Mouse (Mus musculus): ENCODE results near the gene Stom. TPM values are rescaled to one million over a fixed set of nuclear protein-coding genes. Genes with fewer than 3 reads are reported as not detected.

The Stom gene
- polyA plus RNA-seq, 1 experiment = 18.8 TPM

DNA sequence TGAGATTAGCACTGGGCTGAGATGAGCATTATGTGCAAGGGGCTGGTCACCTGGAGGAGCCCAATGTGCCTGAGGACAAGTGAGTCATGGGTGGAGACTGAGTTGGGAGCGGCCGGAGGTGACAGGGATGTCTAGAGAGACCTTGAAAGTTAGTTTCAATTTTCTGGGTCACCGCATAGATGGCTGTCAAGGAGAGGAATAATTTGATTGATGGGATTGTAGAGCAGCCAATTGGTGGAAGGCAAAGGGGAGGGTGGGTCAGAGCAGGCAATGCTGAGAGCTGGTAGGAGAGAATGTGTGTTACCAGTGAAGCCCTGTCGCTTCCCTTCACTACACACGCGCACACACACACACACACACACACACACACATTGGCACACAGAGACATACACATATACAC, 67.6 kb downstream of the Stom start:
- 76% methylated on average over 6 of the region's 6 CpGs for WGBS
- Histone ChIP-seq H3K4me1 (ENCODE audit: control insufficient read depth, insufficient read depth, low read length) (peaks cover 25% of the 10 kb centered on the region), H3K36me3 (ENCODE audit: control insufficient read depth, insufficient read depth, low read length) (no peaks in the 10 kb centered on the region), H3K27me3 (replicated peaks; ENCODE audit: control insufficient read depth, insufficient read depth, low read length) (no peaks in the 10 kb centered on the region), H3K27ac (ENCODE audit: insufficient read depth, low read depth, low read length) (0 out of 2 replicates have a peak overlapping the region, but pooled peaks have one; percentile 6), H3K4me3 (ENCODE audit: insufficient read depth, low read depth, low read length) (no peak overlapping the region)
- no peak for TF ChIP-seq CTCF (conservative IDR thresholded peaks at IDR 0.05; ENCODE audit: insufficient read depth, insufficient read length, low read depth, low read length)
- no peak for TF ChIP-seq POLR2A (IDR thresholded peaks at IDR 0.05; ENCODE audit: low read depth, low read length)
- DNase-seq = peak; percentile 33

DNA sequence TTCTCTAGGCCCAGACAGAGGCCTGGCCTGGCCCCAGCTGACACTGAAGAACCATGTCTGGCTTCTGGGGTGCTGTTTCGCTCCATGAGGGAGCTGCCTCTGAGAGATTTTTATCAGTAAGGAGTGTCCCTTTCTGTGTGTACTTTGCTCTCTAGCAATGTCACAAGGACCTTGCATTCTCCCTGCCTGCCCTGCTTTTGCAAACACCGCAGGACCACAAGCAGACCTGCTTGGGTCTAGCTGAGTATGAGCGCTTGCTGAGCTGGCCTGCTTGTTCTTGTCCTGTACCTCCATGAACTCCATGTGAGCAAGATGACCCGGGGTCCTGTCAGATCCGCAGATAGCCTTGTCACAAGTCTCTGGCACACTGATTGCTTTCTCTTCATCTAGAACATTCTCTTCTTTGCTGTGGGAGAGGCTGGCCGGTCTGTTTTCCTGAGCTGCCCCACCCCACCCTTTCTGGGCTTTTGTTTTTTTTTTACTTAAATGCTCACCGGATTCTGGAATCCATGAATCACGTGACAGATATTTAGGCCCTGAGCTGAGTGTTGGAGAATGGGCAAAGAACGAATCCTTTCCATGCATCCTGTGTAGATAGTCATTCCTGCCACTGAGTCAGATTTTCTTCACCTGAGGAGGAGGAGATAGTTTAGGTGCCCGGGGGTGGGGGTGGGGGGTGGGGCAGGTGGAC, 68.8 kb downstream of the Stom start:
- DNase-seq = no peak
- H3K4me1 ChIP-seq (ENCODE audit: control insufficient read depth, insufficient read depth, low read length) = peaks cover 21% of the 10 kb centered on the region
- WGBS = 55% methylated on average over 10 of the region's 10 CpGs
- TF ChIP-seq POLR2A (IDR thresholded peaks at IDR 0.05; ENCODE audit: low read depth, low read length) = no peak
- no peak for TF ChIP-seq CTCF (conservative IDR thresholded peaks at IDR 0.05; ENCODE audit: insufficient read depth, insufficient read length, low read depth, low read length)
- peak overlapping the region; percentile 5; the same call in 1 of the 2 replicates for H3K27ac ChIP-seq (ENCODE audit: insufficient read depth, low read depth, low read length)
- no peaks in the 10 kb centered on the region for H3K27me3 ChIP-seq (replicated peaks; ENCODE audit: control insufficient read depth, insufficient read depth, low read length)
- H3K4me3 ChIP-seq (ENCODE audit: insufficient read depth, low read depth, low read length) = no peak overlapping the region
- no peaks in the 10 kb centered on the region for H3K36me3 ChIP-seq (ENCODE audit: control insufficient read depth, insufficient read depth, low read length)

DNA sequence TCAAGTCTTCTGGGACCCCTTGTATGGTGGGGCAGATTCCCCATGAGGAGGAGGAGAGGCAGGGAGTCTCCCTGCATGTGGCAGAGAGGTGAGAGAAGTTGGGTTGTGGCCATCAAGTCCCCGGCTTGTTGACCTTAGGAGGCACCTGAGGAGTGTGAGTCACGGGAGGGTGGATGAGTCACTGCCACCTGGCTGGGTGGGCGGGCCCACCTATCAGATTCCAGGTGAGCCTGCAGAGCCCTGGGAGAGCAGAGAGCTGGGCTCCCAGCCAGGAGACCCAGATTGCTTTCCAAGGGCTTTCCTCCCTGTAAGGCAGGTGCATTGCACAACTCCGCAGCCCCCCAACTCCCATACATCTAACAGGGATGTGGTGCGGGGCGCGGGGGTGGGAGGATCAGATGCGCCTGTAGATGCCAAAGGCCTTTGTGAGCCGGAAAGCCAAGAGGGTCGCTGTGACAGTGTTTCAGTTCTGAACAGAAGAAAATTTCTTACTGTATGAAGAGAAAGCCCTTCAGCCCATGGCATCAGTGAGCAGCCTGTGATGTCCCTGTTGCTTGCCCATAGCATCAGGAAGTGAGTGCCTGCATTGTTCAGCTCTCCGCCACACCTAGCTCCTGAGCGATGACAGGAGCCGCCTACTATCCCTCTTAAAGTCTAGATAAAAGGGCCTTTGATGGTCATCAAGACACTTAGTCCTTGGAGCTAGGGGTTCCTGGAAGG, 69.5 kb downstream of the Stom start:
- Histone ChIP-seq H3K27ac (ENCODE audit: insufficient read depth, low read depth, low read length) (peak overlapping the region; percentile 21; the same call in 1 of the 2 replicates), H3K4me1 (ENCODE audit: control insufficient read depth, insufficient read depth, low read length) (peaks cover 19% of the 10 kb centered on the region), H3K4me3 (ENCODE audit: insufficient read depth, low read depth, low read length) (no peak overlapping the region), H3K27me3 (replicated peaks; ENCODE audit: control insufficient read depth, insufficient read depth, low read length) (no peaks in the 10 kb centered on the region), H3K36me3 (ENCODE audit: control insufficient read depth, insufficient read depth, low read length) (no peaks in the 10 kb centered on the region)
- TF ChIP-seq CTCF (conservative IDR thresholded peaks at IDR 0.05; ENCODE audit: insufficient read depth, insufficient read length, low read depth, low read length) = no peak
- no peak for TF ChIP-seq POLR2A (IDR thresholded peaks at IDR 0.05; ENCODE audit: low read depth, low read length)
- 69% methylated on average over 13 of the region's 13 CpGs for WGBS
- DNase-seq = peak; percentile 51

DNA sequence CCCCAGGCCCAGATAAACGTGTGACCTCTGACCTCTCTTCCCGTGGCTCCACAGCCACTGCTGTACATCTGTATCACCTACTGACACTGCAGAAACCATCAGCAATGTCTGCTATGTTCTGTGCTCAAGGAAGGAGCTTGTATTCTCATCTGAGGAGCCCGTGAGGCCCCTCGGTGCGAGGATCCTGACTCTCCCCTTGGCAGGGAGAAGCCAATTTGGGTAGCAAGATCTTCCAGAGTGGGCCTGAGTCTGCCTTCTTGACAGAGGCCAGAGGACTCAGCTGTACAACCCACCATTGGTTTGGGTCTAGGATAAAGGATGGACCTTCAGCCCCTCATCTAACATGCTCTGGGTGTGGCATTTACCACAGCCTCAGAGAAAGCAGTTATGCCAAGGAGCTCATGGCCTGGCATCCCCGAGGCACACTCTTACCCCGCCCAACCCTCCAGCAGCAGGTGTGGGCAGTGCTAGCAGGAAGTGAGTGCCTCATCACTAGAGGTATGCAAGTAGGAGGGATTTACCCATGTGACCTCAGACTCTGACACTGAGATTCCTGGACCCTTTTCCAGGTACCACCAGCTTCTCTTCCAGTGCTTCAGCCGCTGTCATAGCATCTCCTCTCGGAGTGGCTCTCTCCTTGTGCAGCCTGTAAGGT, 70.4 kb downstream of the Stom start:
- no peak overlapping the region for H3K27ac ChIP-seq (ENCODE audit: insufficient read depth, low read depth, low read length)
- 76% methylated on average over 9 of the region's 9 CpGs for WGBS
- H3K27me3 ChIP-seq (replicated peaks; ENCODE audit: control insufficient read depth, insufficient read depth, low read length) = no peaks in the 10 kb centered on the region
- no peak for DNase-seq
- no peak overlapping the region for H3K4me3 ChIP-seq (ENCODE audit: insufficient read depth, low read depth, low read length)
- H3K4me1 ChIP-seq (ENCODE audit: control insufficient read depth, insufficient read depth, low read length) = peaks cover 19% of the 10 kb centered on the region
- no peaks in the 10 kb centered on the region for H3K36me3 ChIP-seq (ENCODE audit: control insufficient read depth, insufficient read depth, low read length)
- no peak for TF ChIP-seq POLR2A (IDR thresholded peaks at IDR 0.05; ENCODE audit: low read depth, low read length)

DNA sequence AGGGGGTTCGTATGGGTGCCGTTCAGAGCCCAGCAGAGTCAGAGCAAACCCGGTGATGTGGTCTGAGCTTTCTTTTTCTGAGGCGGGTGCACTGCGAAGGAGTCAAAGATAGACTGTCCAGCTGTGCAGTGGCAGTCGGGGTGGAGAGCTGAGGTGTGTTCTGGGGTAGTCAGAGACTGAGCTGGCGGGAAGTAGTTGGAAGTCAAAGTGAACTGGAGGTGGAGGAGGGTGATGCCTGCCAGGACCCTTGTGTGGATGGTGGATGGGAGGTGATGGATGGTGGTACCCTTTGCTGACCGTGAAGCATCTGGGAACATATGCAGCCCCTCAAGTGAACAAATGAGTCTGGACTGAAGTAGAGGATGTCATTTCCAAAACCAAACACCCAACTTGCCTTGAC, 71.0 kb downstream of the Stom start:
- Histone ChIP-seq H3K4me3 (ENCODE audit: insufficient read depth, low read depth, low read length) (no peak overlapping the region), H3K4me1 (ENCODE audit: control insufficient read depth, insufficient read depth, low read length) (peaks cover 17% of the 10 kb centered on the region), H3K36me3 (ENCODE audit: control insufficient read depth, insufficient read depth, low read length) (no peaks in the 10 kb centered on the region), H3K27ac (ENCODE audit: insufficient read depth, low read depth, low read length) (no peak overlapping the region), H3K27me3 (replicated peaks; ENCODE audit: control insufficient read depth, insufficient read depth, low read length) (no peaks in the 10 kb centered on the region)
- 80% methylated on average over 8 of the region's 8 CpGs for WGBS
- no peak for DNase-seq
- TF ChIP-seq POLR2A (IDR thresholded peaks at IDR 0.05; ENCODE audit: low read depth, low read length) = no peak
- no peak for TF ChIP-seq CTCF (conservative IDR thresholded peaks at IDR 0.05; ENCODE audit: insufficient read depth, insufficient read length, low read depth, low read length)

DNA sequence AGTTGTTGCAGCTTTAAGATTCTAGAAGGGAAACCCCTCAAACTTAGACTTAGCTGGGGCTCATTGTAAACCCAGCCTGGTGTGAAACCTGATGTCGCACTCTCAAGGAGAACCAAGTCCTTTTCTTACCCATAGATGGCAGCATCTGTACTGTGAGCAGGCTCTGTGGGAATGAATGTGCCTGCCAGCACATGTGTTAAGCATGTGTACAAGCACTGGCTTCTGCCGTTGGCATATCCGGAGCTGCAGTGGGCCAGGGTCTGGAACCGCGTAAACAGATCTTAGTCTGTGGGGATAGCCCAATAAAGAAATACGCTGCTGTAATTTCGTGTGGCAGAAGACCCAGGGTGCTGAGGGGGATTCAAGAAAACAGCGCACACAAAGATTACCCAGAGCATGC, 71.5 kb downstream of the Stom start:
- DNase-seq = peak; percentile 73
- H3K27me3 ChIP-seq (replicated peaks; ENCODE audit: control insufficient read depth, insufficient read depth, low read length) = no peaks in the 10 kb centered on the region
- WGBS = 37% methylated on average over 8 of the region's 8 CpGs
- H3K4me3 ChIP-seq (ENCODE audit: insufficient read depth, low read depth, low read length) = no peak overlapping the region
- no peaks in the 10 kb centered on the region for H3K36me3 ChIP-seq (ENCODE audit: control insufficient read depth, insufficient read depth, low read length)
- H3K4me1 ChIP-seq (ENCODE audit: control insufficient read depth, insufficient read depth, low read length) = peaks cover 13% of the 10 kb centered on the region
- no peak overlapping the region for H3K27ac ChIP-seq (ENCODE audit: insufficient read depth, low read depth, low read length)
- TF ChIP-seq CTCF (conservative IDR thresholded peaks at IDR 0.05; ENCODE audit: insufficient read depth, insufficient read length, low read depth, low read length) (peak; percentile 72), POLR2A (IDR thresholded peaks at IDR 0.05; ENCODE audit: low read depth, low read length) (no peak)

DNA sequence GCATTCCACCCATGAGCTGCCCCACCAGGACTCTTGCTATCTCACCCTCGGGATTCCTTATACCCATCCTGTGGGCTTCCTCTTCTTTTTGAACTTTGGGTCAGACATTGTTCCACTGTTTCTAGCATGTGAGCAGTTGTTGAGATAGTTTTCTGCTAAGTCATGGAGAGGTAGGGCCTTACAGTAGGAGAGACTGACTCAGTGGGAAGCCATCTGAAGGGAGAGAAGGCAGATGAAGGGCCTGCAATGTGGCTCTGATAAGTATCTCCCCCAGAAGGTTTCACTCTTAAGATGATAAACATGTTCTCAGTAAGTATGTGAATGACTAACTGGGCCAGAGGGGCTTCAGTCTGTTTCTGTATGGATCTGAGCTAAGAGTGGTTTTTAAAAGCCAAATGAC, 72.7 kb downstream of the Stom start:
- Histone ChIP-seq H3K4me3 (ENCODE audit: insufficient read depth, low read depth, low read length) (no peak overlapping the region), H3K27me3 (replicated peaks; ENCODE audit: control insufficient read depth, insufficient read depth, low read length) (no peaks in the 10 kb centered on the region), H3K4me1 (ENCODE audit: control insufficient read depth, insufficient read depth, low read length) (peaks cover 5% of the 10 kb centered on the region; the same call in 1 of the 2 replicates), H3K27ac (ENCODE audit: insufficient read depth, low read depth, low read length) (no peak overlapping the region), H3K36me3 (ENCODE audit: control insufficient read depth, insufficient read depth, low read length) (no peaks in the 10 kb centered on the region)
- TF ChIP-seq POLR2A (IDR thresholded peaks at IDR 0.05; ENCODE audit: low read depth, low read length) (no peak), CTCF (conservative IDR thresholded peaks at IDR 0.05; ENCODE audit: insufficient read depth, insufficient read length, low read depth, low read length) (no peak)
- no peak for DNase-seq
- 81% methylated on average over 1 of the region's 1 CpGs for WGBS

Other genes with a start within 250 kb of the Stom start
- gene AI182371, start 235.4 kb downstream of the Stom start, polyA plus RNA-seq (2012; rRNA removed) = 0.16 and 0.27 TPM in 2 replicates
- gene Cntrl, start 227.5 kb downstream of the Stom start, polyA plus RNA-seq (2012; rRNA removed) = 5.5 and 7.2 TPM in 2 replicates
- 149 and 170 TPM in 2 replicates for gene Rab14, start 135.9 kb downstream of the Stom start, polyA plus RNA-seq (2012; rRNA removed)
- gene Gsn, start 80.6 kb downstream of the Stom start, polyA plus RNA-seq (2012; rRNA removed) = 269 and 357 TPM in 2 replicates
- gene 4930568D16Rik, start 30.8 kb upstream of the Stom start, polyA plus RNA-seq (2012; rRNA removed) = not detected in 2 replicates
- not detected in 2 replicates for gene 4930402F06Rik, start 60.2 kb upstream of the Stom start, polyA plus RNA-seq (2012; rRNA removed)
- gene Ggta1, start 126.3 kb upstream of the Stom start, polyA plus RNA-seq (2012; rRNA removed) = 4.6 and 6.1 TPM in 2 replicates
- 32.9 and 42.9 TPM in 2 replicates for gene Dab2ip, start 221.3 kb upstream of the Stom start, polyA plus RNA-seq (2012; rRNA removed)

All from kidney, adult 2 months (tissue).